Mouse (Mus musculus): Measurements from ENCODE around the gene Snap23. TPM values are rescaled to one million over a fixed set of nuclear protein-coding genes. Genes with fewer than 3 reads are reported as not detected.

Snap23 gene
- total and polyA plus RNA-seq, 3 experiments, result 15.9 to 35.8 (median 23.0) TPM

DNA sequence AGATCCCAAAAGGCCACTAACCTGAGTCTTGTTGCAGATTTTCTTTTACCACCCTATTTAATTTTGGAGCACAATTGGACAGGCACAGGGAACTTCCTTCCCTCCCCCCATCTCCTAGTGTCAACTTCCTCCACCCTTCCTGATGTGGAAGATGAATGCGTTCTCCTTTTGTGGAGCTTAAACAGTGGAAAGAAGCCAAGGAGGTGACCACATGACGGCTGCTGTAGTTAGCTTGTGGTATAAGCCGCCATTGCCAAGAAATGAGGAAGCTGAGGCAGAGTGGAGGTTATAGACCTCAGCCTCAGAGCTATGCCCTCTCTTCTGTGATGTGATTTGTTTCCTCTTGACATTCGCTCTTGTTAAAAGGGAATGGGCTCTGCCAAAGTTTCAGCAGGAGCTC is 64.5 kb downstream of the Snap23 start:
- Histone ChIP-seq H3K9ac (ENCODE audit: insufficient read depth, low read depth) (no peak overlapping the region), H3K4me3 (replicated peaks in 1 of 3; ENCODE audit: low read depth in 2 of 3, low read length in 2 of 3, poor library complexity in 1 of 3) (no peak overlapping the region), H3K4me1 (ENCODE audit: control insufficient read depth in 1 of 2, insufficient read depth in 2 of 2) (peaks cover 3 to 13% of the 10 kb centered on the region in 2 experiments; a peak in 2 of 4 replicates), H3K27ac (ENCODE audit: insufficient read depth, low read depth) (no peak overlapping the region), H3K36me3 (replicated peaks in 1 of 2; ENCODE audit: control insufficient read depth in 1 of 2, insufficient read depth in 1 of 2, low read length in 1 of 2) (no peaks in the 10 kb centered on the region), H3K9me3 (replicated peaks; ENCODE audit: low read length) (no peaks in the 10 kb centered on the region), H3K4me2 (ENCODE audit: insufficient read depth, low read depth, poor library complexity, severe bottlenecking) (no peak overlapping the region), H3K27me3 (replicated peaks) (no peaks in the 10 kb centered on the region), H3K79me2 (replicated peaks; ENCODE audit: control insufficient read depth, extremely low read depth, insufficient read depth, poor library complexity, severe bottlenecking) (no peaks in the 10 kb centered on the region)
- TF ChIP-seq KAT2A (IDR thresholded peaks at IDR 0.05; ENCODE audit: insufficient replicate concordance, low read length) (no peak), GABPA (IDR thresholded peaks at IDR 0.05; ENCODE audit: insufficient replicate concordance, low read depth, low read length) (no peak), NRF1 (IDR thresholded peaks at IDR 0.05; ENCODE audit: low read depth, low read length) (no peak), SIN3A (IDR thresholded peaks at IDR 0.05; ENCODE audit: low read length) (no peak), MEF2A (IDR thresholded peaks at IDR 0.05; ENCODE audit: borderline replicate concordance, low read depth, low read length) (no peak), ZC3H11A (IDR thresholded peaks at IDR 0.05; ENCODE audit: low read depth, low read length) (no peak), ZKSCAN1 (IDR thresholded peaks at IDR 0.05; ENCODE audit: borderline replicate concordance, low read depth, low read length) (no peak), CHD1 (IDR thresholded peaks at IDR 0.05; ENCODE audit: low read depth, low read length) (no peak), CHD2 (IDR thresholded peaks at IDR 0.05; ENCODE audit: low read length) (no peak), ZNF384 (IDR thresholded peaks at IDR 0.05; ENCODE audit: low read depth, low read length) (no peak), CTCF (conservative IDR thresholded peaks at IDR 0.05 in 1 of 2, IDR thresholded peaks at IDR 0.05 in 1 of 2; ENCODE audit: low read depth in 2 of 2, low read length in 2 of 2) (no peak), TCF12 (IDR thresholded peaks at IDR 0.05; ENCODE audit: low read depth, low read length) (no peak), MXI1 (IDR thresholded peaks at IDR 0.05; ENCODE audit: low read depth, low read length) (no peak)
- dilution Hi-C loops (cut with MboI; ENCODE audit: extremely low pct_ligation_motif_present, extremely low pct_unique_long_range_greater_than_20kb, low sequenced_read_pairs) (no loop called here), in situ Hi-C loops (cut with MboI; ENCODE audit: low pct_ligation_motif_present, low pct_unique_long_range_greater_than_20kb, low sequenced_read_pairs) (no loop called here)
- no peak for DNase-seq (ENCODE audit: extremely low read depth)

DNA sequence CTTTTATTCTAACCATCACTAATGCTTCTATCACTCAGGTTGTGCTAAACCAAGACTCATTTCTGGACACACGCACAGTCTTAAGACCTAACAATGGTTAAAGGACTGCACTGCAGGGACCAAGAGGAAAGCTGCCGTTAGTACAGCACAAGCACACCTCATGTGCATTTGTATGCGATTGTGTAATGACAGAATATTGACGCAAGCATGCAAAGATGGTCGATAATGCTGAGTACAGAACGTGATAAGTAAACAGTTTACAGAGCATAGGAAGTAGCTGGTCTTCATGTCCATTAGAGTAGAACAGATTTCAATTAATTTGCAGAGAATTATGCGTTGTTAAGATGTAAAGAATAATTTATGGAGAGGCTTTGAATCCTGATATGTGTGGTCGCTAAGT is 73.4 kb downstream of the Snap23 start:
- no peaks in the 10 kb centered on the region for H3K79me2 ChIP-seq (replicated peaks; ENCODE audit: control insufficient read depth, extremely low read depth, insufficient read depth, poor library complexity, severe bottlenecking)
- H3K36me3 ChIP-seq (replicated peaks in 1 of 2; ENCODE audit: control insufficient read depth in 1 of 2, insufficient read depth in 1 of 2, low read length in 1 of 2), result no peaks in the 10 kb centered on the region
- H3K4me3 ChIP-seq (replicated peaks in 1 of 3; ENCODE audit: low read depth in 2 of 3, low read length in 2 of 3, poor library complexity in 1 of 3), result no peak overlapping the region
- dilution Hi-C loops (cut with MboI; ENCODE audit: extremely low pct_ligation_motif_present, extremely low pct_unique_long_range_greater_than_20kb, low sequenced_read_pairs), result no loop called here
- TF ChIP-seq HCFC1 (IDR thresholded peaks at IDR 0.05; ENCODE audit: low read depth, low read length) (no peak), MAZ (IDR thresholded peaks at IDR 0.05; ENCODE audit: low read depth, low read length) (no peak)
- no peak overlapping the region for H3K4me2 ChIP-seq (ENCODE audit: insufficient read depth, low read depth, poor library complexity, severe bottlenecking)
- in situ Hi-C loops (cut with MboI; ENCODE audit: low pct_ligation_motif_present, low pct_unique_long_range_greater_than_20kb, low sequenced_read_pairs), result no loop called here
- H3K9me3 ChIP-seq (replicated peaks; ENCODE audit: low read length), result no peaks in the 10 kb centered on the region
- no peak for DNase-seq (ENCODE audit: extremely low read depth)
- H3K27ac ChIP-seq (ENCODE audit: insufficient read depth, low read depth), result no peak overlapping the region
- H3K4me1 ChIP-seq (ENCODE audit: control insufficient read depth in 1 of 2, insufficient read depth in 2 of 2), result no peaks in the 10 kb centered on the region
- H3K27me3 ChIP-seq (replicated peaks), result no peaks in the 10 kb centered on the region
- H3K9ac ChIP-seq (ENCODE audit: insufficient read depth, low read depth), result no peak overlapping the region

Data from CH12.LX (cell line).